Mouse (Mus musculus): ENCODE measurements around the gene Atp6v1e2.

- TF ChIP-seq GATA1 (IDR thresholded peaks at IDR 0.05; ENCODE audit: borderline replicate concordance, low read length) (no peak), FLI1 (IDR thresholded peaks at IDR 0.05; ENCODE audit: low read length) (no peak)
These were observed 34.8 kb upstream of the Atp6v1e2 start for GRCm38 (mm10) chr17:86982497-86982896.

Measured in megakaryocyte, embryonic 14.5 days (primary cell).